Mouse (Mus musculus): Measurements from ENCODE around the gene Cutc. TPM values are rescaled to one million over a fixed set of nuclear protein-coding genes. Genes with fewer than 3 reads are reported as not detected.

Cutc gene
- polyA plus RNA-seq, 1 experiment, result not detected

- 80% methylated on average over 8 of the region's 8 CpGs for WGBS
- no peak overlapping the region for H3K27ac ChIP-seq (ENCODE audit: insufficient read depth, low read depth, low read length)
- no peaks in the 10 kb centered on the region for H3K4me1 ChIP-seq (ENCODE audit: control insufficient read depth, insufficient read depth, low read length)
- TF ChIP-seq POLR2A (IDR thresholded peaks at IDR 0.05; ENCODE audit: insufficient read depth, low read depth, low read length) (no peak), CTCF (IDR thresholded peaks at IDR 0.05; ENCODE audit: insufficient read depth, low read depth, low read length) (no peak)
- H3K4me3 ChIP-seq (ENCODE audit: insufficient read depth, low read depth, low read length), result no peak overlapping the region
Measured at GRCm38 (mm10) chr19:43722891-43723290, 29.9 kb upstream of the Cutc start.

GRCm38 (mm10) chr19:43723501-43723900 is 29.3 kb upstream of the Cutc start:
- Histone ChIP-seq H3K4me1 (ENCODE audit: control insufficient read depth, insufficient read depth, low read length) (no peaks in the 10 kb centered on the region), H3K4me3 (ENCODE audit: insufficient read depth, low read depth, low read length) (no peak overlapping the region), H3K27ac (ENCODE audit: insufficient read depth, low read depth, low read length) (no peak overlapping the region)
- no peak for TF ChIP-seq POLR2A (IDR thresholded peaks at IDR 0.05; ENCODE audit: insufficient read depth, low read depth, low read length)
- no peak for TF ChIP-seq CTCF (IDR thresholded peaks at IDR 0.05; ENCODE audit: insufficient read depth, low read depth, low read length)
- 83% methylated on average over 10 of the region's 10 CpGs for WGBS

GRCm38 (mm10) chr19:43724194-43724593 is 28.6 kb upstream of the Cutc start:
- Histone ChIP-seq H3K27ac (ENCODE audit: insufficient read depth, low read depth, low read length) (no peak overlapping the region), H3K4me1 (ENCODE audit: control insufficient read depth, insufficient read depth, low read length) (no peaks in the 10 kb centered on the region), H3K4me3 (ENCODE audit: insufficient read depth, low read depth, low read length) (no peak overlapping the region)
- TF ChIP-seq CTCF (IDR thresholded peaks at IDR 0.05; ENCODE audit: insufficient read depth, low read depth, low read length) (no peak), POLR2A (IDR thresholded peaks at IDR 0.05; ENCODE audit: insufficient read depth, low read depth, low read length) (no peak)
- WGBS, result 96% methylated on average over 20 of the region's 20 CpGs

GRCm38 (mm10) chr19:43724821-43725220 is 28.0 kb upstream of the Cutc start:
- 89% methylated on average over 7 of the region's 7 CpGs for WGBS
- Histone ChIP-seq H3K27ac (ENCODE audit: insufficient read depth, low read depth, low read length) (no peak overlapping the region), H3K4me3 (ENCODE audit: insufficient read depth, low read depth, low read length) (no peak overlapping the region), H3K4me1 (ENCODE audit: control insufficient read depth, insufficient read depth, low read length) (no peaks in the 10 kb centered on the region)
- TF ChIP-seq CTCF (IDR thresholded peaks at IDR 0.05; ENCODE audit: insufficient read depth, low read depth, low read length) (no peak), POLR2A (IDR thresholded peaks at IDR 0.05; ENCODE audit: insufficient read depth, low read depth, low read length) (no peak)

- TF ChIP-seq POLR2A (IDR thresholded peaks at IDR 0.05; ENCODE audit: insufficient read depth, low read depth, low read length) (no peak), CTCF (IDR thresholded peaks at IDR 0.05; ENCODE audit: insufficient read depth, low read depth, low read length) (no peak)
- H3K4me3 ChIP-seq (ENCODE audit: insufficient read depth, low read depth, low read length), result no peak overlapping the region
- 71% methylated on average over 15 of the region's 15 CpGs for WGBS
- no peak overlapping the region for H3K27ac ChIP-seq (ENCODE audit: insufficient read depth, low read depth, low read length)
- H3K4me1 ChIP-seq (ENCODE audit: control insufficient read depth, insufficient read depth, low read length), result peaks cover 4% of the 10 kb centered on the region
Measured at GRCm38 (mm10) chr19:43726510-43727146, 26.2 kb upstream of the Cutc start.

GRCm38 (mm10) chr19:43729296-43730036 is 23.3 kb upstream of the Cutc start:
- peaks cover 7% of the 10 kb centered on the region for H3K4me1 ChIP-seq (ENCODE audit: control insufficient read depth, insufficient read depth, low read length)
- H3K4me3 ChIP-seq (ENCODE audit: insufficient read depth, low read depth, low read length), result no peak overlapping the region
- TF ChIP-seq POLR2A (IDR thresholded peaks at IDR 0.05; ENCODE audit: insufficient read depth, low read depth, low read length) (no peak), CTCF (IDR thresholded peaks at IDR 0.05; ENCODE audit: insufficient read depth, low read depth, low read length) (no peak)
- H3K27ac ChIP-seq (ENCODE audit: insufficient read depth, low read depth, low read length), result no peak overlapping the region
- WGBS, result 71% methylated on average over 22 of the region's 22 CpGs

- Histone ChIP-seq H3K4me3 (ENCODE audit: insufficient read depth, low read depth, low read length) (no peak overlapping the region), H3K4me1 (ENCODE audit: control insufficient read depth, insufficient read depth, low read length) (peaks cover 7% of the 10 kb centered on the region), H3K27ac (ENCODE audit: insufficient read depth, low read depth, low read length) (no peak overlapping the region)
- 60% methylated on average over 8 of the region's 8 CpGs for WGBS
- no peak for TF ChIP-seq CTCF (IDR thresholded peaks at IDR 0.05; ENCODE audit: insufficient read depth, low read depth, low read length)
- TF ChIP-seq POLR2A (IDR thresholded peaks at IDR 0.05; ENCODE audit: insufficient read depth, low read depth, low read length), result no peak
Measured at GRCm38 (mm10) chr19:43730037-43730428, 22.8 kb upstream of the Cutc start.

- 74% methylated on average over 7 of the region's 7 CpGs for WGBS
- no peak overlapping the region for H3K27ac ChIP-seq (ENCODE audit: insufficient read depth, low read depth, low read length)
- no peak overlapping the region for H3K4me3 ChIP-seq (ENCODE audit: insufficient read depth, low read depth, low read length)
- TF ChIP-seq POLR2A (IDR thresholded peaks at IDR 0.05; ENCODE audit: insufficient read depth, low read depth, low read length) (no peak), CTCF (IDR thresholded peaks at IDR 0.05; ENCODE audit: insufficient read depth, low read depth, low read length) (no peak)
- peaks cover 7% of the 10 kb centered on the region for H3K4me1 ChIP-seq (ENCODE audit: control insufficient read depth, insufficient read depth, low read length)
Measured at GRCm38 (mm10) chr19:43731157-43731556, 21.6 kb upstream of the Cutc start.

GRCm38 (mm10) chr19:43738409-43738808 is 14.4 kb upstream of the Cutc start:
- 94% methylated on average over 10 of the region's 10 CpGs for WGBS
- TF ChIP-seq POLR2A (IDR thresholded peaks at IDR 0.05; ENCODE audit: insufficient read depth, low read depth, low read length) (no peak), CTCF (IDR thresholded peaks at IDR 0.05; ENCODE audit: insufficient read depth, low read depth, low read length) (no peak)
- Histone ChIP-seq H3K4me1 (ENCODE audit: control insufficient read depth, insufficient read depth, low read length) (no peaks in the 10 kb centered on the region), H3K27ac (ENCODE audit: insufficient read depth, low read depth, low read length) (no peak overlapping the region), H3K4me3 (ENCODE audit: insufficient read depth, low read depth, low read length) (no peak overlapping the region)
